Mouse (Mus musculus) C2C12 (cell line): ENCODE measurements around the gene Qpct.

ENCODE experiments used
- CEBPB ChIP-seq: IDR thresholded peaks from one replicate; pipeline ENCODE4 v1.6.1; 2011; ENCODE audit warnings: low read depth, mild to moderate bottlenecking, control low read depth, moderate library complexity
- CTCF ChIP-seq: IDR thresholded peaks from one replicate; pipeline ENCODE4 v1.5.1; 2011; ENCODE audit not compliant: control insufficient read depth, insufficient read depth, insufficient read length

GRCm38 (mm10) chr17:79109576-79109975, 57.9 kb downstream of the Qpct start:
- TF ChIP-seq CTCF (no peak), CEBPB (no peak)
